Mouse (Mus musculus) ovary, postnatal 10 days (tissue): ENCODE measurements around the gene Polr1d.

Experiments used
- DNase-seq: peaks from one replicate; pipeline ENCODE4 v3.0.0; 2022; ENCODE audit warnings: low spot score

Gene Polr1d

GRCm38 (mm10) chr5:147055572-147056245, 21.1 kb upstream of the Polr1d start:
- no peak for DNase-seq

GRCm38 (mm10) chr5:147056712-147057290, 20.0 kb upstream of the Polr1d start:
- DNase-seq, result no peak

GRCm38 (mm10) chr5:147057626-147058414, 19.0 kb upstream of the Polr1d start:
- no peak for DNase-seq

GRCm38 (mm10) chr5:147058661-147059060, 18.2 kb upstream of the Polr1d start:
- no peak for DNase-seq

- no peak for DNase-seq
Observed at GRCm38 (mm10) chr5:147059319-147059718, 17.5 kb upstream of the Polr1d start.

- no peak for DNase-seq
Observed at GRCm38 (mm10) chr5:147060024-147060423, 16.8 kb upstream of the Polr1d start.

GRCm38 (mm10) chr5:147063215-147063661, 13.6 kb upstream of the Polr1d start:
- DNase-seq, result no peak

- no peak for DNase-seq
Observed at GRCm38 (mm10) chr5:147066129-147066528, 10.7 kb upstream of the Polr1d start.

- DNase-seq, result no peak
Observed at GRCm38 (mm10) chr5:147066965-147067364, 9.9 kb upstream of the Polr1d start.

- DNase-seq, result no peak
Observed at GRCm38 (mm10) chr5:147068876-147069275, 8.0 kb upstream of the Polr1d start.

- no peak for DNase-seq
Observed at GRCm38 (mm10) chr5:147070791-147071516, 5.9 kb upstream of the Polr1d start.

- DNase-seq, result no peak
Observed at GRCm38 (mm10) chr5:147071886-147072285, 5.0 kb upstream of the Polr1d start.

GRCm38 (mm10) chr5:147073805-147074204, 3.0 kb upstream of the Polr1d start:
- no peak for DNase-seq

GRCm38 (mm10) chr5:147075103-147076025, 1.5 kb upstream of the Polr1d start:
- DNase-seq, result no peak

GRCm38 (mm10) chr5:147076026-147076798, 638 bp upstream of the Polr1d start, which contains the start of gene Lnx2:
TSS of gene Lnx2 (minus strand) at chr5:147076586.
- peak; percentile 93 for DNase-seq

- DNase-seq, result peak; percentile 82
Observed at GRCm38 (mm10) chr5:147077305-147078034, 620 bp downstream of the Polr1d start.

GRCm38 (mm10) chr5:147078110-147078900, 1.5 kb downstream of the Polr1d start:
- DNase-seq, result no peak

- DNase-seq, result no peak
Observed at GRCm38 (mm10) chr5:147085201-147085894, 8.5 kb downstream of the Polr1d start.
